Mouse (Mus musculus) neutrophil, adult 59 days (primary cell): ENCODE results near the gene Fkbpl. TPM values are rescaled to one million over a fixed set of nuclear protein-coding genes. Genes with fewer than 3 reads are reported as not detected.

Experiments
- total RNA-seq, 2 experiments: library from RNA; stranded (reverse); gene quantifications; 1 replicate in 1 of 2; 2 replicates in 1 of 2; pipeline ENCODE4 v1.2.4; 2023

Fkbpl gene
- total RNA-seq: 10 to 100 TPM in 1 of 2 experiments, 1 to 10 TPM in 1; 9.7 to 16.6 TPM

GRCm38 (mm10) chr17:34644608-34645007, at the start of gene Fkbpl:
Gene Fkbpl, plus strand, starts transcription at chr17:34644764.

GRCm38 (mm10) chr17:34597566-34598095, 46.9 kb upstream of the Fkbpl start, which contains the start of gene Ager:
Gene Ager, plus strand, starts transcription at chr17:34597862.

GRCm38 (mm10) chr17:34603375-34604060, 41.0 kb upstream of the Fkbpl start, which contains the start of gene Rnf5:
Gene Rnf5, minus strand, starts transcription at chr17:34603690.

GRCm38 (mm10) chr17:34604061-34604508, 40.5 kb upstream of the Fkbpl start, which contains the start of gene Agpat1:
Gene Agpat1, plus strand, starts transcription at chr17:34604262.

GRCm38 (mm10) chr17:34615871-34616270, 28.7 kb upstream of the Fkbpl start, which contains the start of gene Egfl8:
Gene Egfl8, minus strand, starts transcription at chr17:34615971.

GRCm38 (mm10) chr17:34627943-34628643, 16.5 kb upstream of the Fkbpl start, which contains the start of gene Ppt2:
Gene Ppt2, minus strand, starts transcription at chr17:34628510.

GRCm38 (mm10) chr17:34629221-34629751, 15.3 kb upstream of the Fkbpl start, which contains the start of gene Prrt1:
Gene Prrt1, plus strand, starts transcription at chr17:34629533.

GRCm38 (mm10) chr17:34646906-34647787, 2.6 kb downstream of the Fkbpl start, which contains the start of gene Atf6b:
Gene Atf6b, plus strand, starts transcription at chr17:34647146.

GRCm38 (mm10) chr17:34670235-34670634, 25.7 kb downstream of the Fkbpl start, which contains the start of gene Tnxb:
Gene Tnxb, plus strand, starts transcription at chr17:34670535.

Other genes starting within 250 kb of the Fkbpl start
- gene BC051142, start 245.9 kb upstream of the Fkbpl start, total RNA-seq: under 1 TPM; 0.57 to 0.69 TPM
- not detected for gene Btnl4, start 167.4 kb upstream of the Fkbpl start, total RNA-seq
- gene Btnl6, start 127.4 kb upstream of the Fkbpl start, total RNA-seq: not detected
- gene Notch4, start 80.5 kb upstream of the Fkbpl start, total RNA-seq: under 1 TPM; 0.22 to 0.87 TPM
- 100 to 1,000 TPM; 393 to 441 TPM for gene Gpsm3, start 55.0 kb upstream of the Fkbpl start, total RNA-seq
- gene Pbx2, start 53.5 kb upstream of the Fkbpl start, total RNA-seq: 10 to 100 TPM; 83.0 to 93.9 TPM
- 1 to 10 TPM; 7.1 to 8.5 TPM for gene Ager, start 46.9 kb upstream of the Fkbpl start, total RNA-seq
- gene Rnf5, start 41.1 kb upstream of the Fkbpl start, total RNA-seq: 10 to 100 TPM; 36.7 to 38.2 TPM
- 10 to 100 TPM; 49.9 to 51.8 TPM for gene Agpat1, start 40.5 kb upstream of the Fkbpl start, total RNA-seq
- 1 to 10 TPM; 2.7 to 7.8 TPM for gene Egfl8, start 28.8 kb upstream of the Fkbpl start, total RNA-seq
- gene Ppt2, start 16.3 kb upstream of the Fkbpl start, total RNA-seq: 10 to 100 TPM; 33.7 to 40.0 TPM
- under 1 TPM in 1 of 2 experiments, not detected in 1; 0.53 TPM for gene Prrt1, start 15.2 kb upstream of the Fkbpl start, total RNA-seq
- gene Atf6b, start 2.4 kb downstream of the Fkbpl start, total RNA-seq: 10 to 100 TPM; 61.2 to 71.9 TPM
- under 1 TPM in 1 of 2 experiments, not detected in 1; 0.07 TPM for gene Tnxb, start 25.8 kb downstream of the Fkbpl start, total RNA-seq
- 1 to 10 TPM in 1 of 2 experiments, under 1 TPM in 1; 0.38 to 1.2 TPM for gene C4b, start 99.1 kb downstream of the Fkbpl start, total RNA-seq
- gene Cyp21a1, start 159.8 kb downstream of the Fkbpl start, total RNA-seq: not detected
- gene Stk19, start 192.2 kb downstream of the Fkbpl start, total RNA-seq: 10 to 100 TPM; 39.4 to 40.7 TPM
- 10 to 100 TPM; 46.2 to 53.2 TPM for gene Dxo, start 192.3 kb downstream of the Fkbpl start, total RNA-seq
- 10 to 100 TPM; 83.2 to 91.6 TPM for gene Skiv2l, start 205.4 kb downstream of the Fkbpl start, total RNA-seq
- gene Nelfe, start 205.6 kb downstream of the Fkbpl start, total RNA-seq: 10 to 100 TPM; 24.1 to 27.8 TPM
- gene Cfb, start 217.8 kb downstream of the Fkbpl start, total RNA-seq: under 1 TPM; 0.64 to 0.73 TPM
- gene Zbtb12, start 234.7 kb downstream of the Fkbpl start, total RNA-seq: 1 to 10 TPM; 2.7 to 2.8 TPM
- gene Gm20547, start 237.3 kb downstream of the Fkbpl start, total RNA-seq: not detected